Mouse (Mus musculus) intestine, embryonic 16.5 days (tissue): ENCODE measurements at regions not wholly inside any gene's neighbourhood (a gene's known extent, or its start where the extent isn't known, plus 50 kb on each side); places are given as distances from the start of the nearest gene placed in this dataset.

Experiments used
- ATAC-seq: fragments of 200-750 bp; cut with Nextera tagmentation; 2 replicates; pipeline ENCODE4 v1.8.0; 2017; ENCODE audit warnings: moderate TSS enrichment, moderate library complexity
- H3K27ac ChIP-seq: fragments of 300-500 bp; sonication (generic); 2 replicates; pipeline ENCODE4 v1.5.1; 2014; ENCODE audit warnings: mild to moderate bottlenecking, low read length
- H3K27me3 ChIP-seq: fragments of 300-500 bp; sonication (generic); replicated peaks from 2 replicates; pipeline ENCODE4 v1.6.1; 2014; ENCODE audit warnings: low read length, control low read depth, mixed read lengths; ENCODE audit not compliant: control insufficient read depth, insufficient read depth
- H3K36me3 ChIP-seq: fragments of 300-500 bp; sonication (generic); 2 replicates; pipeline ENCODE4 v1.6.1; 2014; ENCODE audit warnings: low read length, control low read depth; ENCODE audit not compliant: control insufficient read depth, insufficient read depth
- H3K4me1 ChIP-seq: fragments of 300-500 bp; sonication (generic); 2 replicates; pipeline ENCODE4 v1.6.1; 2014; ENCODE audit warnings: low read length, control low read depth, mixed read lengths; ENCODE audit not compliant: control insufficient read depth, insufficient read depth
- H3K4me2 ChIP-seq: fragments of 300-500 bp; sonication (generic); 2 replicates; pipeline ENCODE4 v1.6.1; 2014; ENCODE audit warnings: low read depth, low read length, control low read depth
- H3K4me3 ChIP-seq: fragments of 300-500 bp; sonication (generic); 2 replicates; pipeline ENCODE4 v1.5.1; 2014; ENCODE audit warnings: mild to moderate bottlenecking, low read length
- H3K9ac ChIP-seq: fragments of 300-500 bp; sonication (generic); 2 replicates; pipeline ENCODE4 v1.6.1; 2014; ENCODE audit warnings: low read depth, low read length
- H3K9me3 ChIP-seq: fragments of 300-500 bp; sonication (generic); 2 replicates; pipeline ENCODE4 v1.6.1; 2016; ENCODE audit warnings: low read length, control low read depth; ENCODE audit not compliant: control insufficient read depth
- WGBS: fragments of 180-500 bp; shearing (Covaris S2); extraction: QIAGEN DNeasy Blood & Tissue Kit; methylation state at CpG from one replicate; pipeline ENCODE4 v1.1.7; 2014; 5-methylcytosine and 5-hydroxymethylcytosine counted together

DNA sequence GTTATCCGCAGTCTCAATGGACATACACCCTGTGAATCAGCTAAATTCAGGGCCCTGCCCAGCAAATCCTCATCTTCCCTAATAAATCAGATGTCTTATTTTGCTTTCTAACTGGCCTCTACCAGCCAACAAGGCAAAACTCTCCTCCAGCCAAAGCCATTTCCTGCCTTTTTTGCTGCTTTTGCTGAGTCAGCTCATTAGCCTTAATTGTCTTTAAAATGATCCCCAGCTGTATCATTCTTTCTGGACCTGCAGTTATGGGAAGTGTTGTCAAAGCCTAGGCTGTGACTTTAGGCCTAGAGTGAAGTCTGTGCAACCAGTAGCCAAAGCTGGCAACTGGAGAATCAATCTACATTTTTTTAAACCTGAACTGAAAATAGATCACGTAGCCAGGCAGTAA is 81.4 kb downstream of the Mtpn start:
- no peak overlapping the region for H3K4me3 ChIP-seq
- H3K9me3 ChIP-seq, result no peaks in the 10 kb centered on the region
- H3K36me3 ChIP-seq, result no peaks in the 10 kb centered on the region
- H3K27ac ChIP-seq, result no peak overlapping the region
- H3K9ac ChIP-seq, result no peak overlapping the region
- H3K4me2 ChIP-seq, result no peak overlapping the region
- ATAC-seq, result no peak
- H3K4me1 ChIP-seq, result no peaks in the 10 kb centered on the region
- no peaks in the 10 kb centered on the region for H3K27me3 ChIP-seq
- 88% methylated on average over 2 of the region's 2 CpGs for WGBS

DNA sequence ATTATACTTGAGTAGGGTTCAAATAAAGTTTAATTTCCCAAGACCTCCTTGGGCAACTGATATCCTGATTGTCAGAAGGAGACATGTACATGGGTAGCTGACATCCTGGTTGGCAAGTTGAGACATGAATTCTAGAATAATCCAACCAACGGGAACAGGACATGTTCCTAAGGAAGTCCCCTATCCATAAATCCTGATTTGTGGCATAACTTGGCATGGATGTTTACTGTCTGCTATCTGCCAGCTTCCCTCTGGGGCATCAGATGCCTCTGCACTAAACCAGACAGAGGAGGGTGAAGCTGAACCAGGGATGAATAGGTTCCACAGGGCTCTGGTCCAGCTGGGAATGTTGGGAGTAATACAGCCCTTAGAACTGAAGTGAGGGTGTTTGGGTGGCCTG is 94.7 kb downstream of the Mtpn start:
- H3K4me2 ChIP-seq, result no peak overlapping the region
- no peak for ATAC-seq
- H3K9me3 ChIP-seq, result no peaks in the 10 kb centered on the region
- H3K36me3 ChIP-seq, result no peaks in the 10 kb centered on the region
- no peaks in the 10 kb centered on the region for H3K27me3 ChIP-seq
- H3K9ac ChIP-seq, result no peak overlapping the region
- H3K4me3 ChIP-seq, result no peak overlapping the region
- H3K27ac ChIP-seq, result no peak overlapping the region
- WGBS, result 87% methylated on average over 1 of the region's 1 CpGs
- no peaks in the 10 kb centered on the region for H3K4me1 ChIP-seq

DNA sequence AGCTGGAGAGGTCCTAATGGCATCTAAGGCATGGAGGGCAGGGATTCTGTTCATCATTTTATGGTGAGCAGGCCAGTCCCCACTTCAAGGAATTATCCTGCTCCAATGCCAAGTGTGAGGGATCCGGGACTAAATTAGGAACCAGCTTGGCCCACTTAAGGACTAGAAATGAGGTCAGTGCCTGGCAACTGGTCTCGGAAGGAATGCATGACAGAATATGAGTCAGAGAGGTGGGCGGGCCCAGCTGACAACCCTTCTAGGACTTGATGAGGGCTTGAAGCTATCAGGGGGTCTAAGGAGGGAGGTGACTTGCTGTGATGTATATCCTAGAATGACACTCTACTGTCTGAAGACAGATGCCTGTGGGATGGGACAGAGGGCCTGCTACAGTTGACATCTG is 100.4 kb upstream of the Fam180a start:
- 70% methylated on average over 3 of the region's 3 CpGs for whole genome bisulfite sequencing
- no peak for ATAC-seq

DNA sequence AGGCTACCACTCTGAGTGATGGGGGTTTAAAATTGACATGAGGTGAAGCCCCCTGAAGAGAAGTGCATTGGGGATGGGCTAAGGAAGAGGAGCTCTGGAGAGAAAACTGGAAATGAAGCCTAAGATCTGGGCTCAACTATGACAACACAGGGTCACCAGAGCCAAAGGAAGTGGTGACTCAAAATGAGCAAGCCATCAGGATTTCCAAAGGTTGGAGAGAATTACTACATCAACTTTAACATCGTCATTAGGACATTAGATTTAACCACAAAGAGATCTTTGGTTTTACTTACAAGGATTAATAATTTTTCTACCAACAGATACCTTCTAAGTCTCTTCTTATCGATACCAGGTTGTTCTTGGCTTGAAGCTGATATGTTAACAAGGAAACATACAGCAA is 98.6 kb upstream of the Fam180a start:
- H3K27me3 ChIP-seq, result no peaks in the 10 kb centered on the region
- H3K27ac ChIP-seq, result no peak overlapping the region
- 95% methylated on average over 2 of the region's 2 CpGs for WGBS
- H3K4me3 ChIP-seq, result no peak overlapping the region
- no peak for ATAC-seq
- no peaks in the 10 kb centered on the region for H3K36me3 ChIP-seq
- no peaks in the 10 kb centered on the region for H3K4me1 ChIP-seq
- no peaks in the 10 kb centered on the region for H3K9me3 ChIP-seq
- no peak overlapping the region for H3K9ac ChIP-seq
- H3K4me2 ChIP-seq, result no peak overlapping the region

More for the DNA sequence above, 100.4 kb upstream of the Fam180a start:
- Histone ChIP-seq H3K4me3 (no peak overlapping the region), H3K36me3 (no peaks in the 10 kb centered on the region), H3K9me3 (no peaks in the 10 kb centered on the region), H3K4me2 (no peak overlapping the region), H3K27me3 (no peaks in the 10 kb centered on the region), H3K4me1 (no peaks in the 10 kb centered on the region), H3K27ac (no peak overlapping the region), H3K9ac (no peak overlapping the region)

DNA sequence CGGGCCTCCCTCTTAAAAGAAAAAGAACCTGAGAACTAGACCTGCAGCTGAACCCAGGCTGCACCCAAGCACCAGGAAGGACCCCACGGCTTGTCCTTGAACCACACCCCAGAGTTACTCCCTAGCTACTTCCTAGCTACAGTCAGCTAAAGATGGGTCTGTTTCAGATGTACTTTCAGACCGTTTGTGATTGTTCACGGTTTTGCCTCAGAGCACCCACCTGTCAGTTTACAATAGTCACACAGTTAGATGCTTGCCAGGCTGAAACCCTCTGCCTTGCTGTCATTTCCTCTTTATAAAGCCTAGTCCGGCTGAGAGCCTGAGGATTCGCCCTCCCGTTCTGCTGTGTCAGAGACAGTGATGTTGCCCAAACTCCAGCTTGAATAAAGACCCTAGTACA is 95.0 kb upstream of the Fam180a start:
- H3K9me3 ChIP-seq, result no peaks in the 10 kb centered on the region
- H3K27ac ChIP-seq, result no peak overlapping the region
- no peak for ATAC-seq
- no peak overlapping the region for H3K9ac ChIP-seq
- H3K4me2 ChIP-seq, result no peak overlapping the region
- H3K4me3 ChIP-seq, result no peak overlapping the region
- no peaks in the 10 kb centered on the region for H3K4me1 ChIP-seq
- H3K27me3 ChIP-seq, result no peaks in the 10 kb centered on the region
- no peaks in the 10 kb centered on the region for H3K36me3 ChIP-seq
- 73% methylated on average over 7 of the region's 7 CpGs for WGBS

DNA sequence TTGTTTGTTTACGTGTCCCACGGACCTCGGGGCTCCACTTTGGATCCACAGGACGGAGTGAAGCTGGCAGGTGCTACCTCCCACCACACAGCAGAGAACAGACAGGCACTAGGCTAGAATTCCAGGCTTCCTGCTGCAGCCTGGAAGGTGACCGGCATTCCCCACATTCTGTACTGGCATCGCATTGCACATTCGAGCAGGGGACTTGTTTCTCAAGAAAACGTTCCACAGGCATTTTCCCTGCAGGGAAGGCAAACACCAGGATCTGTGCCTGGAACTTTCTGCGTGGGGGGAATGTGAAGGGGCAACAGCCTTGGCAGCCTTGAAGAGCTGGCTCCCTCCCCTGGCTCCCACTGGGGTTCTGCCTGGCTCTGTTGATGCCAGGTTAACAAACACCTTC is 79.1 kb upstream of the Fam180a start:
- Histone ChIP-seq H3K36me3 (no peaks in the 10 kb centered on the region), H3K9ac (no peak overlapping the region), H3K27ac (no peak overlapping the region), H3K4me3 (no peak overlapping the region), H3K9me3 (no peaks in the 10 kb centered on the region), H3K4me2 (no peak overlapping the region), H3K4me1 (no peaks in the 10 kb centered on the region), H3K27me3 (no peaks in the 10 kb centered on the region)
- no peak for ATAC-seq
- WGBS, result 41% methylated on average over 9 of the region's 9 CpGs

DNA sequence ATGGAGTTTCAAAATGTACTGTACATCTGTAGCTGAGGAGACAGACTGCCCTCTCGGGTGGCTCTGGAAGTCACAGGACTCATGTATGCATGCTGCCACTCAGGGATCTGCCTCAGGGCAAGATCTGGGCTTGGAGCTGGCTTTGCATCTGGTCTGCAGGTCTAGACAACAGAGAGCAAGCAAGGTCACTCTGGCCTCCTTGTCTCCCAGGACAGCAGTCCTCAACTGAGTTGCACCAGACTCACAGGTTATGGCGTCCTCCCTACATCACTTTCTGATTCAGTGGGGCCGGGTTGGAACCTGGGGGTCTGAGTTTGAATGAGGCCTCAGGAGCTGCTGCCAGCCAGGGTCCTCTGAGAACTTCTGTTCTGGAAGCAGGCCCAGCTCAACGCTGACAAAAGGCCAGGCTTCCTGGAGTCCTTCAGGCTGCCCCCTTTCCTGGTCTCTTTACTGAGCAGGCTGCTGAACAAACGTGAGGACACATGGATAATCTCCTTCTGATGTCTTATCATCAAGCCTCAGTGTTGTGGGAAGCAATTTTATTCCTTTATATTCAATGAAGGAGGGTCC is 77.5 kb upstream of the Fam180a start:
- no peaks in the 10 kb centered on the region for H3K27me3 ChIP-seq
- WGBS, result 69% methylated on average over 5 of the region's 5 CpGs
- H3K27ac ChIP-seq, result no peak overlapping the region
- H3K4me2 ChIP-seq, result no peak overlapping the region
- no peak overlapping the region for H3K9ac ChIP-seq
- H3K9me3 ChIP-seq, result no peaks in the 10 kb centered on the region
- H3K4me3 ChIP-seq, result no peak overlapping the region
- H3K36me3 ChIP-seq, result no peaks in the 10 kb centered on the region
- no peak for ATAC-seq
- no peaks in the 10 kb centered on the region for H3K4me1 ChIP-seq

DNA sequence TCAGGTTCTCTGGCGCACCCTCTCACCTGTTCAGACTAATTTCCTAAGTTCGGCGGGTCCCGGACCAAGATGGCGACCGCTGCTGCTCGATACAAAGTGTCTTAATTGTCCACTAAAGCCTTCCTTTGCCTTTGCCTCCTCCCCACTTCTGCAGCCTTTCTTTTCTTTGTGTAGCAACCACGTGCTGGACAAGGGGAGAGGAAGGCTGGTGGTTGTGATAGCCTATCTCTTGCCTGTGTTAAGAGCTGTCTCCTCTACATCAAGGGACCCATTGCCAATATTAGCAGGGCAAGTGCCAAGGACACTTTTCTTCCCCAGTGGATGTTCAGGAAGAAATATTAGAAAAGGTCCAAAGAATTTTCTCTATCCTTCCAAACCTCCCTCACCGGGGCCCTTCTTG is 69.8 kb upstream of the Fam180a start:
- Histone ChIP-seq H3K4me3 (no peak overlapping the region), H3K4me2 (no peak overlapping the region), H3K27me3 (no peaks in the 10 kb centered on the region), H3K9ac (no peak overlapping the region), H3K36me3 (no peaks in the 10 kb centered on the region), H3K4me1 (no peaks in the 10 kb centered on the region), H3K9me3 (no peaks in the 10 kb centered on the region), H3K27ac (no peak overlapping the region)
- 92% methylated on average over 9 of the region's 9 CpGs for WGBS
- ATAC-seq, result no peak

DNA sequence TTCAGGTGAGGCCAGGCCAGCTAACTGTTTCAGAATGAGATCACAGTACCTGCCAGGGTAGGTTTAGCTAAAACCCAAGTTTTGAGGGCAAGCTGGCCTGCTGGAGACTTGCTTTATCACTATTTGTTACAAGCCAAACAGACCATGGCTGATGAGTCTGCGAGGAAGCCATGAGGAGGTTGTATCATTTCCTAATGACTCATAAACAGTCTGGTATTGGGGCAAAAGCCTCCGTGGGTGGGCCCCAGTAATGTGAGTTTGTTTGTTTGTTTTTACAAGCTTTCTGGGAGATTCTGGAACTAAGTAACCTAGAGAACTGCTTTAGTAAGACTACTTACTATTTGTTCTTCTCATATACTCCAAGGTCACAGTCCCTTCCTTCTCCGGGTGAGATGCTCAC is 62.9 kb upstream of the Fam180a start:
- Histone ChIP-seq H3K4me1 (no peaks in the 10 kb centered on the region), H3K27me3 (no peaks in the 10 kb centered on the region), H3K4me3 (no peak overlapping the region), H3K9me3 (no peaks in the 10 kb centered on the region), H3K36me3 (no peaks in the 10 kb centered on the region), H3K9ac (no peak overlapping the region), H3K4me2 (no peak overlapping the region), H3K27ac (no peak overlapping the region)
- no peak for ATAC-seq
- 51% methylated on average over 3 of the region's 3 CpGs for WGBS

DNA sequence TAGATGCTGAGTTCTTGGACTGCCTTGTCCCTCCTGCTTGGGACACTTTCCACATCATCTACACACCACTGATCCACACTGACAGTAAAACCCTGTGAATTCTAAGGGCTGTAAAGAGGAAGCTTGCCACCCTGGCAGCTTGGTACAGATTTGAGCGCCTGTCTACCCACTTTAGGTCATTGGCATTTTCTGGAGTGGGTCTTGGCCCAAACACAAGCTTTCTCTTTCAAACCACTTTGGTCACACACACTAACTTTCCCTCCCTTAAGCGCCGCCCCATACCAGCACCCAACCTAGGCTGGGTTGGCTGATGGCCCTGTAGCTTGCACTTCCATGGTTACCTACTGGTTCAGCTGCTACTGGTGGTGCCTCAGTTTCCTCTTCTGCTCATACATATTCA is 55.6 kb upstream of the Fam180a start:
- H3K27ac ChIP-seq, result no peak overlapping the region
- H3K4me3 ChIP-seq, result no peak overlapping the region
- H3K4me2 ChIP-seq, result no peak overlapping the region
- WGBS, result 90% methylated on average over 3 of the region's 3 CpGs
- ATAC-seq, result peak; percentile 22; the same call in 1 of the 2 replicates
- H3K27me3 ChIP-seq, result no peaks in the 10 kb centered on the region
- H3K36me3 ChIP-seq, result no peaks in the 10 kb centered on the region
- 0 out of 2 replicates have a peak, but pooled peaks cover 2% of the 10 kb centered on the region for H3K4me1 ChIP-seq
- no peak overlapping the region for H3K9ac ChIP-seq
- no peaks in the 10 kb centered on the region for H3K9me3 ChIP-seq
